In the genomic region with DNA sequence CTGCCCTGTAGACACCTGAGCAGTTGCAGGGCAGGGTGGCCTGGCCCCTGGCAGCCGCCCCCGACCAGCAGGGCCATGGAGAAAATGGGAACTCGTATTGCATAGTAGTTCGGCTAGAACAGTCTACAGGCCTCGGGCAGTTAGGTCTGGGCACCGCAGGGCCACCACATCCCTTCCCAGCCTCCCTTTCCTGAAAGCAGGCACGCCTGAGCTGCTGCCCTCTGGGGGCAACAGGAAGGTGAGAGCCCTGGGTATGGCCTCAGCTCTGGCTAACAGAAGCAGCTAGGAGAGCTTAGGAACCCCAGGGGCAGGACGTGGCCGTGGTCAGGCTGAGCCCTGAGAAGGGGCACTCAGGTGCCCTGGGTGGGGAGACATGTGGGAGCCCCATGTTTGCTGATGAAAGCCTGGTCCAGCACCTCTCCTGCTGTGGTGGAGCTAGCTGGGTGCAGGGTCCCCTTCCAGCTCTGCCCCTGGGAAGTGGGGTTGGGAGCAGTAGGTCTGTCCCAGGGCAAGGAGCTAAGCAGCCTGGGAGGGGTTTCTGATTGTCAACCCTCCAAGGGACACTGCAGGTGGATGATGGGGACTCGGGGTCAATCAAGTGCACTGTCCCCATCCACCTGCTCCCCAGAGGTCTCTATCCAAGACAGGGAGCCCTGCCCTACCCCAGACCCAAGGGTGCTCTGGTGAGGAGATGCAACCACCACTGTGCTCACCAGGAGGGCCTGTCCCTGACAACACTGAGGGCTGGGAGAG, we compare ENCODE assay signal across 9 mouse cellular contexts. TPM values are rescaled to one million over a fixed set of nuclear protein-coding genes. Genes with fewer than 3 reads are reported as not detected.
DNase-seq lines count a peak whose midpoint lies in the region; ATAC-seq lines count a peak whose summit lies in the region.
"Had no signal": no experiment of that assay in that cellular context is flagged by ENCODE, and none has a peak within 500 bp of the region (broad histone marks: within the 10 kb centered on the region; RNA-seq: fewer than 3 reads in every experiment).

No protein-coding gene starts in this region.

- no peak for ATAC-seq in hindbrain, embryonic 13.5 days (ENCODE audit: low FRiP score)
- no peak for ATAC-seq in hindbrain, embryonic 12.5 days (ENCODE audit: low FRiP score)
- ATAC-seq in embryonic facial prominence, embryonic 13.5 days (ENCODE audit: insufficient number of reproducible peaks, insufficient read depth, low FRiP score, low TSS enrichment, low read depth) = 0 out of 2 replicates have a peak, but pooled peaks have one; percentile 11
- no peak for ATAC-seq in liver, embryonic 11.5 days (replicated peaks; ENCODE audit: low FRiP score)

- no peaks in the 10 kb centered on the region for H3K27me3 ChIP-seq in hindbrain, embryonic 13.5 days
- no peaks in the 10 kb centered on the region for H3K27me3 ChIP-seq in hindbrain, embryonic 12.5 days
- no peaks in the 10 kb centered on the region for H3K27me3 ChIP-seq in embryonic facial prominence, embryonic 13.5 days
- H3K27me3 ChIP-seq in liver, embryonic 11.5 days (replicated peaks; ENCODE audit: control insufficient read depth, insufficient read depth, low read length) = no peaks in the 10 kb centered on the region

- no peak overlapping the region for H3K27ac ChIP-seq in hindbrain, embryonic 13.5 days
- H3K27ac ChIP-seq in hindbrain, embryonic 12.5 days = no peak overlapping the region
- no peak overlapping the region; the same call in 1 of the 2 replicates for H3K27ac ChIP-seq in embryonic facial prominence, embryonic 13.5 days
- H3K27ac ChIP-seq in liver, embryonic 11.5 days (ENCODE audit: low read depth, low read length) = no peak overlapping the region

- peaks cover 59% of the 10 kb centered on the region for H3K36me3 ChIP-seq in hindbrain, embryonic 13.5 days
- H3K36me3 ChIP-seq in hindbrain, embryonic 12.5 days = peaks cover 58% of the 10 kb centered on the region
- H3K36me3 ChIP-seq in embryonic facial prominence, embryonic 13.5 days = peaks cover 58% of the 10 kb centered on the region
- peaks cover 46% of the 10 kb centered on the region for H3K36me3 ChIP-seq in liver, embryonic 11.5 days (ENCODE audit: control insufficient read depth, insufficient read depth, low read length)

- WGBS in hindbrain, embryonic 13.5 days = 77% methylated on average over 10 of the region's 10 CpGs
- 75% methylated on average over 10 of the region's 10 CpGs for WGBS in hindbrain, embryonic 12.5 days
- WGBS in embryonic facial prominence, embryonic 13.5 days = 70% methylated on average over 10 of the region's 10 CpGs
- 77% methylated on average over 10 of the region's 10 CpGs for WGBS in liver, embryonic 11.5 days

- H3K4me3 ChIP-seq in hindbrain, embryonic 13.5 days = no peak overlapping the region
- no peak overlapping the region for H3K4me3 ChIP-seq in hindbrain, embryonic 12.5 days
- no peak overlapping the region for H3K4me3 ChIP-seq in embryonic facial prominence, embryonic 13.5 days
- no peak overlapping the region for H3K4me3 ChIP-seq in liver, embryonic 11.5 days (ENCODE audit: low read depth, low read length)

- H3K4me1 ChIP-seq in hindbrain, embryonic 13.5 days (replicated peaks) = peaks cover 42% of the 10 kb centered on the region
- peaks cover 25% of the 10 kb centered on the region for H3K4me1 ChIP-seq in hindbrain, embryonic 12.5 days
- H3K4me1 ChIP-seq in embryonic facial prominence, embryonic 13.5 days = peaks cover 31% of the 10 kb centered on the region
- peaks cover 34% of the 10 kb centered on the region for H3K4me1 ChIP-seq in liver, embryonic 11.5 days (replicated peaks; ENCODE audit: control insufficient read depth, insufficient read depth, low read length)

- DNase-seq in MN1 (ENCODE audit: low spot score) = peak; percentile 46
- DNase-seq in liver, embryonic 11.5 days (ENCODE audit: low spot score) = no peak
- DNase-seq in urinary bladder, postnatal 14 days (ENCODE audit: low spot score) = no peak
- DNase-seq in cerebellum, adult 11 months = no peak
- no peak for DNase-seq in layer of hippocampus, postnatal 25 days (ENCODE audit: extremely low spot score in 1 of 2, low spot score in 1 of 2)
- DNase-seq: lung, embryonic 14.5 days had no signal

- H3K4me2 ChIP-seq in hindbrain, embryonic 13.5 days = no peak overlapping the region
- no peak overlapping the region for H3K4me2 ChIP-seq in hindbrain, embryonic 12.5 days (replicated peaks)
- no peak overlapping the region for H3K4me2 ChIP-seq in embryonic facial prominence, embryonic 13.5 days
- H3K4me2 ChIP-seq in liver, embryonic 11.5 days = no peak overlapping the region

- peak overlapping the region; percentile 35; the same call in 1 of the 2 replicates for H3K9ac ChIP-seq in hindbrain, embryonic 13.5 days
- no peak overlapping the region for H3K9ac ChIP-seq in hindbrain, embryonic 12.5 days
- peak overlapping the region; percentile 54 for H3K9ac ChIP-seq in embryonic facial prominence, embryonic 13.5 days
- peak overlapping the region; percentile 1; the same call in 1 of the 2 replicates for H3K9ac ChIP-seq in liver, embryonic 11.5 days (ENCODE audit: low read depth, low read length)
- H3K9ac ChIP-seq: lung, embryonic 14.5 days had no signal

- H3K9me3 ChIP-seq in hindbrain, embryonic 13.5 days = no peaks in the 10 kb centered on the region
- no peaks in the 10 kb centered on the region for H3K9me3 ChIP-seq in hindbrain, embryonic 12.5 days (replicated peaks)
- H3K9me3 ChIP-seq in embryonic facial prominence, embryonic 13.5 days = no peaks in the 10 kb centered on the region
- no peaks in the 10 kb centered on the region for H3K9me3 ChIP-seq in liver, embryonic 11.5 days (ENCODE audit: control insufficient read depth, low read length)

RNA-seq across cellular contexts. Expression of a gene that starts 9.3 kb away (rescaled TPM):
- 75.7 and 77.8 TPM in 2 replicates for polyA plus RNA-seq in hindbrain, embryonic 13.5 days (2015; fragmentation: Nextera tagmentation; extraction: Ambion mirVana)
- 87.8 and 96.4 TPM in 2 replicates for polyA plus RNA-seq in hindbrain, embryonic 12.5 days (2016; fragmentation: Nextera tagmentation; extraction: Ambion mirVana)
- 76.8 and 82.4 TPM in 2 replicates for polyA plus RNA-seq in embryonic facial prominence, embryonic 13.5 days (2015; fragmentation: Nextera tagmentation; extraction: Ambion mirVana)
- 38.0 and 38.4 TPM in 2 replicates for polyA plus RNA-seq in liver, embryonic 11.5 days (2014; fragmentation: Nextera tagmentation; extraction: Ambion mirVana)
- total RNA-seq in layer of hippocampus, postnatal 25 days (2021) = 100 to 1,000 TPM; 103 to 107 TPM

RNA-seq across cellular contexts. Expression of a gene that starts 11.8 kb away (rescaled TPM):
- 55.4 and 56.2 TPM in 2 replicates for polyA plus RNA-seq in hindbrain, embryonic 13.5 days (2015; fragmentation: Nextera tagmentation; extraction: Ambion mirVana)
- polyA plus RNA-seq in hindbrain, embryonic 12.5 days (2016; fragmentation: Nextera tagmentation; extraction: Ambion mirVana) = 88.1 and 90.3 TPM in 2 replicates
- polyA plus RNA-seq in embryonic facial prominence, embryonic 13.5 days (2015; fragmentation: Nextera tagmentation; extraction: Ambion mirVana) = 78.3 and 86.3 TPM in 2 replicates
- 124 and 128 TPM in 2 replicates for polyA plus RNA-seq in liver, embryonic 11.5 days (2014; fragmentation: Nextera tagmentation; extraction: Ambion mirVana)
- total RNA-seq in layer of hippocampus, postnatal 25 days (2021) = 10 to 100 TPM; 45.0 to 50.9 TPM

RNA-seq across cellular contexts. Expression of a gene that starts 35.6 kb away (rescaled TPM):
- polyA plus RNA-seq in hindbrain, embryonic 13.5 days (2015; fragmentation: Nextera tagmentation; extraction: Ambion mirVana) = 51.8 and 56.8 TPM in 2 replicates
- polyA plus RNA-seq in hindbrain, embryonic 12.5 days (2016; fragmentation: Nextera tagmentation; extraction: Ambion mirVana) = 56.5 and 62.9 TPM in 2 replicates
- polyA plus RNA-seq in embryonic facial prominence, embryonic 13.5 days (2015; fragmentation: Nextera tagmentation; extraction: Ambion mirVana) = 45.8 and 46.3 TPM in 2 replicates
- polyA plus RNA-seq in liver, embryonic 11.5 days (2014; fragmentation: Nextera tagmentation; extraction: Ambion mirVana) = 56.7 and 57.3 TPM in 2 replicates
- 10 to 100 TPM; 13.0 to 13.6 TPM for total RNA-seq in layer of hippocampus, postnatal 25 days (2021)

RNA-seq across cellular contexts. Expression of a gene that starts 35.8 kb away (rescaled TPM):
- 36.4 and 42.8 TPM in 2 replicates for polyA plus RNA-seq in hindbrain, embryonic 13.5 days (2015; fragmentation: Nextera tagmentation; extraction: Ambion mirVana)
- polyA plus RNA-seq in hindbrain, embryonic 12.5 days (2016; fragmentation: Nextera tagmentation; extraction: Ambion mirVana) = 27.1 and 30.5 TPM in 2 replicates
- polyA plus RNA-seq in embryonic facial prominence, embryonic 13.5 days (2015; fragmentation: Nextera tagmentation; extraction: Ambion mirVana) = 24.0 and 29.2 TPM in 2 replicates
- polyA plus RNA-seq in liver, embryonic 11.5 days (2014; fragmentation: Nextera tagmentation; extraction: Ambion mirVana) = 5.7 and 6.8 TPM in 2 replicates
- 10 to 100 TPM; 46.4 to 61.7 TPM for total RNA-seq in layer of hippocampus, postnatal 25 days (2021)

RNA-seq across cellular contexts. Expression of a gene that starts 43.5 kb away (rescaled TPM):
- 98.5 and 102 TPM in 2 replicates for polyA plus RNA-seq in hindbrain, embryonic 13.5 days (2015; fragmentation: Nextera tagmentation; extraction: Ambion mirVana)
- 190 and 192 TPM in 2 replicates for polyA plus RNA-seq in hindbrain, embryonic 12.5 days (2016; fragmentation: Nextera tagmentation; extraction: Ambion mirVana)
- polyA plus RNA-seq in embryonic facial prominence, embryonic 13.5 days (2015; fragmentation: Nextera tagmentation; extraction: Ambion mirVana) = 131 and 169 TPM in 2 replicates
- polyA plus RNA-seq in liver, embryonic 11.5 days (2014; fragmentation: Nextera tagmentation; extraction: Ambion mirVana) = 92.3 and 96.1 TPM in 2 replicates
- total RNA-seq in layer of hippocampus, postnatal 25 days (2021) = 100 to 1,000 TPM; 208 to 236 TPM
